Mouse (Mus musculus) layer of hippocampus, postnatal 25 days (tissue): ENCODE data around the gene B430305J03Rik. TPM values are rescaled to one million over a fixed set of nuclear protein-coding genes. Genes with fewer than 3 reads are reported as not detected.

ENCODE experiments used
- DNase-seq, 2 experiments: peaks; one replicate each; pipeline ENCODE4 v3.0.0; 2022; ENCODE audit warnings: mixed read lengths in 2 of 2, low spot score in 1 of 2; ENCODE audit errors: extremely low spot score in 1 of 2
- total RNA-seq, 2 experiments: library from RNA; stranded (reverse); gene quantifications; 2 replicates each; pipeline ENCODE4 v1.2.3; 2021

The B430305J03Rik gene
- total RNA-seq: 1 to 10 TPM; 2.5 to 3.1 TPM

GRCm38 (mm10) chr3:61365779-61366373 lies at the start of gene B430305J03Rik:
Gene B430305J03Rik (minus strand): TSS chr3:61365951.
- no peak for DNase-seq

GRCm38 (mm10) chr3:61409683-61410082 lies 43.9 kb upstream of the B430305J03Rik start:
- no peak for DNase-seq

GRCm38 (mm10) chr3:61406921-61407320 lies 41.2 kb upstream of the B430305J03Rik start:
- no peak for DNase-seq

DNA sequence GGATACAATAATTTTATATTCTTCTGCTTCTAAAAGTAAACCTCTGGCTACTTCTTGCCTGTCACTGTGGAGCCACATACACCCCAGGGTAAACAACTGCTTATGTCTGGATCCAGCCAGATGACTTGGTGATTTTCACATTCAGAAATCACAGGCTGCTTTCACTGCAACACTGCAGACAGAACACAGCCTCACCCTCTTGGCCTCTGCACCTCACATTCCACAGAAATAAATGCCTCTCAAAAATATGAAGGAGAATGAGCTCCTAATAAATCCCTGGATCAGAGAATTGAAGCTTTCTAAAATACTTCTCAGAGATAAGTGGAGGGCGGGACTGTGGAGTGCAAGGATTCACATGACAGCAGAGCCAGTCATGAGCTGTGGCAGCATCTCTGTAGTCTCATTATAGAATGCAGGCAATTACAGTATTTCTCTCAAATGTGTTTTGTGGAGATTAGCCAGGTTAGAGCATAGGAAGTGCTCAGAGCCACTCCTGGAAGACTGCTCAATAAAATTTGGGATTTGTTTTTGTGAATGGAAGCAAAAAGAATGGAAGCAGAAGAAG lies 35.2 kb upstream of the B430305J03Rik start:
- no peak for DNase-seq

DNA sequence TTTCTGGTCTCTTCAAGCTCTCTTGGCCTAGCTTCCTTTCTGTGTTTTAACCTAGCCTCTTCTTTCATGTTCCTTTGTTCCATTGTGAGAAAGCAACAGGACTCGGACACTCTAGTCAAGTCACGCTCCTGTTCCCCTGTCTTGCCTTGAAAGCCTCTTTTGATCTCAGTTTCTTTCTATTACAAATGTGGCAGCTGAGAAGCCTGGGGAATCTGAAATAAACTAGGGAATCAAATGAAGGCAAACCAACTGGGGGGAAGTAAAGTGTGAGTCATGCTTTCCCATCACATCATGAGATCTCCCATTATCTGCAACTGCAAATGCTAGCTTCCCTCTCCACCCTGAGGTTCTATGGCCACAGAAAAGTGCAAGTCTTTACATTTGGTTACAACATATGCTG lies 31.0 kb upstream of the B430305J03Rik start:
- no peak for DNase-seq

DNA sequence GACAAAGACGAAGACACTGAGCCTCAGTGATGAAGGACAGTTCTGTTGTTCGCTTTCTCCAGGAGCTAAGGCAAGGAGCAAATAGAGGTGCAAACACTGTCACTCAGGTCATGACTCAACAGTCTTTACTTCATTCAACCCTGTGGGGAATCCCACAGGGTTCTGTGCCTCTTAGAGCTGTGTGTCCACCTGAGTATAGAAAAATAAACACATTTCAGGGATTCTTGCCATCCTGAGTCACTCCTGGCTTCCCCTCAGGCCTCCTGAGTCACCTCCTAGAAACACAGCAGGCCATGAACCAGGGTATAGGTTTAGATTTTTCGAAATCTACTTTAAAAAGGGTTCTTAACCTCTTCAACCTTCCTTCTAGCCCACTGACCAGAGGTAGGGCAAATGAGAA lies 29.6 kb upstream of the B430305J03Rik start:
- DNase-seq: no peak

- no peak for DNase-seq
These were observed 27.8 kb upstream of the B430305J03Rik start for GRCm38 (mm10) chr3:61393520-61393919.

DNA sequence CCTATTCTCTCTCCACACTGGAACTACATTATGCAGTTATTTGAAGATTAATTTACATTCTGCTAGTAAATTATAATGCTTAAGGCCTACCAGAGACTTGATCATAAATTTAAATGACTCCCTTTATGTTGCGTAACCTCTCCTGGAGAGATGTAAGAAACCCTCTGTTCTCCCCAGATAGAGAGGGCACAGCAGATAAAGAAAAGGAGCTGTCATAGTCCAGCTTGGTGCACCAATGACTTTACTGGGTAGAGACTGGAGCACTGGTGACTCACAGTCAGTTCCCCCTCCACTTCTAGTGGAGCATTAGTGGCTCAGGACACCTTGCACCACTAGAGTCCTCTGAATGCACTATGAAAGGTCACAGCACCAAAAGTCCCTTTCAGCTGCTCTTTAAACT lies 27.1 kb upstream of the B430305J03Rik start:
- no peak for DNase-seq

DNA sequence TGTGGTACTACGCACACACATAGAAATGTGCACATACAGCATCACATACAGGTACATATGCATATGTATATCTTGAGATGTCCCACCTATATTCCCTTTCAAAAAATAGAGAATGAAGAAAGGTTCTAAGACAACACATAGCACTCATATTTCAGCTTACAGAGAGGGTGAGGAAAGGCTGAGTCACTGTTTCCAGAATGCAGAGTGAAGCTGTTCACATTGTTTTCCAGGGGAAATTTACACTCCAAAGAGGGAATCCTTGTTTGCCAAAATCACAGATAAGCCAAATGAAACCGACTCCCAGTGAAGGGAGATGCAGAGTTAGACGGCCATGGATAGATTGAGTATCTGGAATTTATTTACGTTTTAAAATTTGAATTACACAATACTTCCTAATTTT lies 25.8 kb upstream of the B430305J03Rik start:
- no peak for DNase-seq

- DNase-seq: no peak
These were observed 20.6 kb upstream of the B430305J03Rik start for GRCm38 (mm10) chr3:61386368-61386767.

DNA sequence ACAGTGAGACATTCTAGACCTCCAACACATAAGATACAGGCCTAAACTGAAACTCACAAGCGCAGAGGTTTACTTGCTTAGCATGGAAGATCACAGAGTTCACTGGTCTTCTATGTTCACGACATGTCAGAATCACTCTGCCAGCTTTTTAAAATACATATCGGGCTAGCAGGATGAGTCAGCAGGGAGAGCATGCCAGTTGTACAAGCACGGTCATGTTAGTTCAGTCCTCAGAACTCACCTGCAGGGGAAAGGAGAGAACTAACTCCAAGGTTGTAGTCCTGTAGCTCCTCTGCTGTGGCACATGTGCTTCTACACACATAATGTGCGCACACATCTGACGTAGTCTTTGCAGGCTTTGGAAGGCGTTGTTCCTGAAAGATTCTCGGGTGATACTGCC lies 10.2 kb upstream of the B430305J03Rik start:
- no peak for DNase-seq

- DNase-seq: no peak
These were observed 2.7 kb upstream of the B430305J03Rik start for GRCm38 (mm10) chr3:61368446-61368845.

DNA sequence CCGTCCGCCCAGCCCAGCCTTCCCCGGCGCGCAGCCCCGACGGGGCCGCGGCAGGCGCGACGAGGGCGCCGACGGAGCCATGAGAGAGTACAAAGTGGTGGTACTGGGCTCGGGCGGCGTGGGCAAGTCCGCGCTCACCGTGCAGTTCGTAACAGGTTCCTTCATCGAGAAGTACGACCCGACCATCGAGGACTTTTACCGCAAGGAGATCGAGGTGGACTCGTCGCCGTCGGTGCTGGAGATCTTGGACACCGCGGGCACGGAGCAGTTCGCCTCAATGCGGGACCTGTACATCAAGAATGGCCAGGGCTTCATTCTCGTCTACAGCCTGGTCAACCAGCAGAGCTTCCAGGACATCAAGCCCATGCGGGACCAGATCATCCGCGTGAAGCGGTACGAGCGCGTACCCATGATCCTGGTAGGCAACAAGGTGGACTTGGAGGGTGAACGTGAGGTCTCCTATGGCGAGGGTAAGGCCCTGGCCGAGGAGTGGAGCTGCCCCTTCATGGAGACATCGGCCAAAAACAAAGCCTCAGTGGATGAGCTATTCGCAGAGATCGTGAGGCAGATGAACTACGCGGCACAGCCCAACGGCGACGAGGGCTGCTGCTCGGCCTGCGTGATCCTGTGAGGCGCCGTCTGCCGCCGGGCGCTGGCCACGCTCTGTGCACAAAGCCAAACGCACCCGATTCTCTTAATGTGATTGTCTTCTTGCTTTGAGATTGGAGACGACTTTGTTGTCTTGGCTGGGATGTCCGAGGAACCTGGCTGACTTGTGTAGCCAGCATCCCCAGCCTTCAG lies 573 bp downstream of the B430305J03Rik start:
- peak; percentile 40 to 54 for DNase-seq

DNA sequence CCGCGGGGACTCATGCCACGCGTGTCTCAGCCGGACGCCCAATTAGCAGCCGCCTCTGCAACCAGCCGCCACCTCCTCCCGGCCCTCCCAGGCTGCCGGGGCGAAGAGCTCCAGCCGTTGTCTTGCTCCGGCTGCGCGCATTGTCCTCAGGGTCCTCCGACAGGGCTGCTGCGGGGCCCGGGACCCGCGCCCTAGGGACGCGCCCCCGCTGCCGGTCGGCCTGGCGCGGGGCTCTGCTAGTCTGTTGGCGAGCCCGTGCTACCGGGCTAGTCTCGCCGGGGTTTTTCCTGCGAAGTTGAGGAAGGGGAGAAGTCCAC lies 1.1 kb downstream of the B430305J03Rik start:
- no peak for DNase-seq

DNA sequence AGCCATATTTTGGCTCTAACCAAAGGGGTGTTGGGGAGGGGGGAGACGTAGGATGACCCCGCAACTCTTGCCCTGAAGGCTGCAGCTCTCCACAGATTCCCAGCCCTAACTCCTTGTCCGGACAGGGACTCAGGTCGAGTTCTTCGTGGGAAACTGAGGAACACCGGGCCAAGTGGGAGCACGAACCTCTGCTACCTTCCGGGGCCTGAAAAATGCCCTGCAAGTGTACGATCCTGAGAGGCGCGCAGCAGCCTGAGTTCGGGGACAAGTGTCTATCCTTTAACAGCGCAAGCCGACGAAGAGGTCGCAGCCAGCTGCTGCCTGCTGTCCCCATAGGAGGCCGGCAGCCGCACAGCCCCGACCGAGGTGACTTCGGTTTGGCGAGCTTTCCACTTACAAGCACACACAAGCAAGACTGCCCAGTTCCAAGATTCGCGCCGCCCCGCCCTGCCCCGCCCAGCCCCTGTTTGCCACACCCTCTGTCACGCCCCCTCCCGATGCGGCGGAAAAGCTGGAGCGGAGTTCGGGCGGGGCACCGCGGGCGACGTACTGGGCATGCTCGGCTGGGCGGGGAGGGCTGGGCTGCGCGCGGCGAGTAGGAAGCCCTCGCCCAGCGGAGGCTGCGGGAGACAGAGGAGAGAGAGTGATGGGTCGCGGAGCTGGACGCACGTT lies 1.6 kb downstream of the B430305J03Rik start:
- DNase-seq: peak; percentile 89 to 93

- peak; percentile 77 to 81 for DNase-seq
These were observed 2.4 kb downstream of the B430305J03Rik start for GRCm38 (mm10) chr3:61363161-61363988.

- DNase-seq: no peak
These were observed 3.0 kb downstream of the B430305J03Rik start for GRCm38 (mm10) chr3:61362821-61363160.

DNA sequence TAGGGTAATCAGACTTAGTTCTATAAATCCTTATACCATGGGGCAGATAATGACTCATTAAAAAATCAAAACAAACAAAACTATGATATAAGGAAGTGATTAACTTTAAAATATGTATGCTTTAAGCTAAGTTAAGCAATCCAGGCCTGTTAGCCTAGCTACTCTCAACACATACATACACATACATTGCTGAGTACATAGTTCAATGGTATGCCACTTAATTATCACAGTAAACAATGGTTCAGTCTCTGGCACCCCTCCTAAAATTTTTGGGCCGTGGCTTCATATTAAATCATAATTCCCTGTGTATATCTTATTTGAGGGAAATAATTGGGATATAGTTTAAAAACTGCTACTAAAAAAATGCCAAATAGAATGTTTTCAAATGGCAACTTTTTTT lies 4.4 kb downstream of the B430305J03Rik start, which contains the start of gene Rap2b:
Rap2b (plus strand) TSS at position 301 of the 400 bp plus-strand sequence.
- no peak for DNase-seq

DNA sequence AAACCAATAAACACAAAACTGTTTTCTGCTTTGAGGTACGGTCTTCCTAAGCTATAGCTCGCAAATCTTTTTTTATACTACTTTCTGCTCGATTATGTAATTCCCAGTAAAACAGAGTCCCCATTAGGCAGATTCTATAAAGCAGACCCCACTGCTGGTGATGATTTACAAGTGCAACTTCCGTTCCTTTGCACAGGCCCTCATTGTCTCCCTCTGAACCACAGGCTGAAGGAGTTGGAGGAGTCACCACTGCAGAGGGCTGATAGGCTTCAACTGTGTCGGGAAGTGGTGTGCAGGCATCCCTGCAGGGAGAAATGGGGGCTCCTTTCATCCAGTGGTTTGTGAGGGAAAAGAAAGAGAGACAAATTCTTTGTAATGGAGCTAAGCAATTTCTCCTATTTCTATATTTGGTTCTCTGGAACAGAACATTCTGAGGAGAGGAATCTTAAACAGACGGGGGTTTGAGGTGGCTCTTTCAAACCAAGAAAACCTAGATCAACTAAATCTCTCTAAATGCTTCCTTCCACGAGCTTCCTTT lies 6.9 kb downstream of the B430305J03Rik start:
- DNase-seq: no peak

GRCm38 (mm10) chr3:61358107-61358506 lies 7.6 kb downstream of the B430305J03Rik start:
- no peak for DNase-seq
